Mouse (Mus musculus): Measurements from ENCODE around the gene Plekhh3.

DNA sequence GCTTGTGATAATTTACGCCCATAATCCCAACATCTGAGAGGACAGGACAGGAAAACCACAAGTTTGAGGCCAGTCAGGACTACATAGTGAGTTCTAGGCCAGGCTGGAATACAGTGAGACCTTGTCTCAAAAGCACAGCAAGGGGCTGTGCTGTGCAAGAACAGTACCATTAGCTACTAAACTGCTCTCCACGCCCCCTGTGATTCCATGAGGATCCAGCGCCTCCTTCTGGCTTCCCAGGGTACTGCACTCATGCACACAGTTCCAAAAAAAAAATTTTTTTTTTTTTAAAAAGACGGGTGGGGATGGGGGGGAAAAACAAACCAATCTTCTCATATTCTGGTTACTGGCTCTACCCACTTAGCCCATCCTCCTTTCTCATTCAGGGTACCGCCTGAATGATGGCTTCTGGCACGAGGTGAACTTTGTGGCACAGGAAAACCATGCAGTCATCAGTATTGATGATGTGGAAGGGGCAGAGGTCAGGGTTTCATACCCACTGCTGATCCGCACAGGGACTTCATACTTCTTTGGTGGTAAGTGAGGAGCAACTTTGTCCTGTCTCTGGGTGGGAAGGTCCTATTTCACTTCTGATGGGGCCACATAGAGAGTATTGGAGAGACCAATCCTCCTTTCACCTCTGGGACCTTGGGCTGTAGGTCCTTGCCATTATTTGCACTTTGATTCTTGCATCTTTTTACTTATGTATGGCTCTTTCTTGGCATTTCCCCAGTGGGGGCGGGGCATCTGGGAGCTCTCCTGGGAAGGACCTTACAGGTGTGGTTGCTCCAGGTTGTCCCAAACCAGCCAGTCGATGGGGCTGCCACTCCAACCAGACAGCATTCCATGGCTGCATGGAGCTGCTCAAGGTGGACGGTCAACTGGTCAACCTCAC is 9.9 kb upstream of the Plekhh3 start:
- no peak for TF ChIP-seq GATA1 (IDR thresholded peaks at IDR 0.05; ENCODE audit: low read length)
- TF ChIP-seq TAL1 (IDR thresholded peaks at IDR 0.05; ENCODE audit: low read length): no peak
